Comparison of ENCODE assay signal across 13 mouse cellular contexts in genomic region chr2:123816627-123817026, GRCm38 (mm10).
"Had no signal": no experiment of that assay in that cellular context is flagged by ENCODE, and none has a peak within 500 bp of the region (broad histone marks: within the 10 kb centered on the region; RNA-seq: fewer than 3 reads in every experiment).

No protein-coding gene starts in this region.

- H3K27ac ChIP-seq: liver, embryonic 13.5 days; stomach, postnatal 0 days had no signal

- H3K36me3 ChIP-seq: liver, embryonic 13.5 days had no signal

- H3K4me1 ChIP-seq: liver, embryonic 13.5 days had no signal

- H3K9ac ChIP-seq: liver, embryonic 13.5 days had no signal

- H3K9me3 ChIP-seq: liver, embryonic 13.5 days had no signal

- H3K4me3 ChIP-seq: liver, embryonic 13.5 days had no signal

- H3K27me3 ChIP-seq: liver, embryonic 13.5 days had no signal

- DNase-seq: kidney, adult 18-20 months; kidney, adult 9 months; kidney, postnatal 14 days; kidney, postnatal 4 days; liver, embryonic 13.5 days; lung, adult 2 months; lung, postnatal 14 days; lung, postnatal 4 days; thymus, adult 2 months; thymus, postnatal 14 days; thymus, postnatal 4 days had no signal

- H3K4me2 ChIP-seq: liver, embryonic 13.5 days had no signal

- ATAC-seq: midbrain, embryonic 16.5 days had no signal
